Mouse (Mus musculus): Measurements from ENCODE around the gene Eml6. TPM values are rescaled to one million over a fixed set of nuclear protein-coding genes. Genes with fewer than 3 reads are reported as not detected.

Eml6 gene
- 0.91 and 1.2 TPM in 2 replicates for polyA plus RNA-seq (2015; fragmentation: Nextera tagmentation; extraction: Ambion mirVana)

DNA sequence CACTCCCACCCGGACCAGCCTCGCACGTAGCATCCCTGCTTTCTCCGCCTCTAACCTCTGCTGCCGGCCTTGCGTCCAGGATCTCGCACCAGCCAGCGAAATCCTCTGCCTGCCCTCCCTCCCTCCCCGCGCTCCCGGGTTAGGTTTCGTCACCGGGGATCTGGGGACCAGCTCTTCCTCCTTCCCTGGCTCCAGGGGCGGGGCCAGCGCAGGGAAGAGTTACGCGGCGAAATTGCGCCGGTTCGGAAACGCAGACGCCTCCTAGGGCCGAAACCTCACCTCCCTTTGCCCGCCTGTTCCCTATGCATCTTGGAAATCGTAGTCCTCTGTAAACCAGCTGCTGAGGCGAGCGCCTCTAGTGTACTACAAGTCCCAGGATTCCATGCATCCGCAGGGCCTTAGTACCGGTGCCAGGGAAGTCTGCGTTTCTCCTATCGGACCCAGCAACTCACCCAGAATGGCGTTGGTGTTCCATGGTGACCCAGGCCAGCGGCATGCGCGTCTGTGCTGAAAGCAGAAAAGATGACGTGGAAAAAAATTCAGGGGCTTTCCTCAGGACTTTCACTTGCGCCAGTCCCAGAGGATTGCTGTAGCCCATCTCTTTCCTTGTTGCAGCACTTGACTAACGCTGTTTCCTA lies at the start of gene Eml6:
TSS of gene Eml6 (minus strand) at position 199 of the 638 bp plus-strand sequence.
- H3K4me1 ChIP-seq: peaks cover 9% of the 10 kb centered on the region
- H3K9ac ChIP-seq: peak within 1 kb of the TSS; percentile 53
- peak within 1 kb of the TSS; percentile 68; the same call in 1 of the 2 replicates for H3K27ac ChIP-seq (replicated peaks)
- H3K4me2 ChIP-seq (replicated peaks): peak within 1 kb of the TSS; percentile 93
- H3K27me3 ChIP-seq: peaks cover 23% of the 10 kb centered on the region
- peak within 1 kb of the TSS; percentile 57 for H3K4me3 ChIP-seq (replicated peaks)
- no peaks in the 10 kb centered on the region for H3K9me3 ChIP-seq (replicated peaks)
- no peaks in the 10 kb centered on the region for H3K36me3 ChIP-seq
- under 1% methylated on average over 39 of the region's 39 CpGs for WGBS
- ATAC-seq (ENCODE audit: insufficient number of reproducible peaks, low FRiP score, low TSS enrichment, low read depth): peak; percentile 98

DNA sequence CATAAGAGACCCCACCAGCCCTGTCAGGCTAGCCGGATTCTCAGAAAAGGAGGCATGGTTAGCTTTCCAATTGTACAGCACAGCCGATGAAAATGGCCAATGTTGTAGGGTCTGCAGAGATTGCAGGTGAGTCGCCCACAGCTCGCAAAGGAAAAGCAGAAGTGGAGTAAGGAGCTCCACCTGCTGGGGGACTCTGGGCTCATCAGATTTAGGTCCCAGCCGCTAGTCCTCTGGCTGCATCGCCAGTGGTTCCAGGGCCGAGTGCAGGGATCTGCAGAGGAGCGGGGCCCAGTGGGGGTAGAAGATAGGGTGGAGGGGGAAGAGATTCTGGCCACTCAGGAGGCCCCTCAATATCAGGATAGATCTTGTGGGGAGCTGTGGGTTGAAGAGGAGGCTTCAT lies 31.5 kb upstream of the Eml6 start:
- Histone ChIP-seq H3K9ac (no peak overlapping the region), H3K27me3 (no peaks in the 10 kb centered on the region), H3K36me3 (no peaks in the 10 kb centered on the region), H3K4me1 (no peaks in the 10 kb centered on the region), H3K4me3 (replicated peaks) (no peak overlapping the region), H3K9me3 (replicated peaks) (no peaks in the 10 kb centered on the region), H3K4me2 (replicated peaks) (no peak overlapping the region), H3K27ac (replicated peaks) (no peak overlapping the region)
- WGBS: 44% methylated on average over 8 of the region's 8 CpGs
- ATAC-seq (ENCODE audit: insufficient number of reproducible peaks, low FRiP score, low TSS enrichment, low read depth): no peak

DNA sequence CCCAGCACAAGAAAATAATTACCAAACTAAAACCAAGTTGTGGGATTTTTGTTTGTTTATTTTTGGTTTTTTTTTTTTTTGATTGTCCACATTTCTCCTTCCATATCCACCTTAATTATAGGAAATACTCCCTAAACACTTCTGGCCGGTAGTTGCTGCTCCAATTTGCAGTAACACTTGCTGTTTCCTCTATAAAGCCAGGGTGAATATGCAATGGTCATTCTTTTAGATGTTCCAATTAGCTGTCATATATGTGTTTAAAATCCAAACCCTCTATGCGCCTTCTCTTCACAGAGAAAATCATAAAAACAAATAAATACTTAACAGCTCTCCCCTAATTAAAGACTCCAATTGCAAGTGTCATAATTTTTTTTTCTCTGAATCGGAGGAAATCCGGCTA lies 689 bp downstream of the Eml6 start:
- no peaks in the 10 kb centered on the region for H3K36me3 ChIP-seq
- no peak overlapping the region for H3K9ac ChIP-seq
- peaks cover 9% of the 10 kb centered on the region for H3K4me1 ChIP-seq

DNA sequence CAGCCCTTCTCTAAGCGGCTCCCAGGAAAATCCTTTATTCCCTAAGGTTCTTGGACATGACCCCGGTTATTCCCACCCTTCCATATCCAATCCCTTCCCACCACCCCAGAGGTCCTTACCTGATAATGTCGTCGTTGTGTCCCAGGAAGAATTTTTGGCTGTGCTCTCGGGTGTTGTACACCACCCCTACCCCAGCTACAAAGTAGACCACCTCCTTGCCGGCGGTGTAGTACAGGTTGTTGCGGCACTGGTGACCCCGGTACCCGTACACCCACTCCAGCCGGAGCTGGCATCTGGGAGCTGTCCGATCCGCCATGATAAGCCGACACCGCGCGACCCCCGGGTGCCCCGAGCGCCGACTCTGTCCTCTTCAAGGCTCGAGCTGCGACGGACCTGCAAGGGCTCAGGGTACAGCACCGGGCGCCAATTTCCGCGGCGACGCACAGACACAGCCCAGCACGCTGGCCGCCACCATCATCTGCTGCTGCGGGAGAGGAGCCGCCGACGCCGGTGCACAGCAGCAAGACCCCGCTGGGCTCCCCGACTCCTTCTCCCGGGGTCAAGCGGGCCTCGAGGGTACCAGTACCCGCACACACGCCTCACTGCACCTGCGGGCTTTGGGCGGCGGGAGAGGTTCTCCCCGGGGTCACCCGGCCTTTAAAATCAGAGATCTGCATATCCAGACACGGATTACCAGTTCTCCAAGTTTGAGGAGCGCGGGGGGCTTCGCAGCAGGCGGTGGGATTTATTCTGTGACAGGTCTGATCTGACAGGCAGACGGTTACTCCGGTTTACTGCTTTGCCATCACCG lies 1.4 kb downstream of the Eml6 start:
- no peaks in the 10 kb centered on the region for H3K36me3 ChIP-seq
- under 1% methylated on average over 57 of the region's 57 CpGs for WGBS
- H3K4me3 ChIP-seq (replicated peaks): peak overlapping the region; percentile 57
- peaks cover 23% of the 10 kb centered on the region for H3K27me3 ChIP-seq
- H3K4me2 ChIP-seq (replicated peaks): peak overlapping the region; percentile 93
- H3K4me1 ChIP-seq: peaks cover 9% of the 10 kb centered on the region
- ATAC-seq (ENCODE audit: insufficient number of reproducible peaks, low FRiP score, low TSS enrichment, low read depth): no peak
- 0 out of 2 replicates have a peak overlapping the region, but pooled peaks have one; percentile 23 for H3K9ac ChIP-seq
- H3K9me3 ChIP-seq (replicated peaks): no peaks in the 10 kb centered on the region
- no peak overlapping the region for H3K27ac ChIP-seq (replicated peaks)

More for the DNA sequence above, 689 bp downstream of the Eml6 start:
- Histone ChIP-seq H3K4me2 (replicated peaks) (peak overlapping the region; percentile 93), H3K27me3 (peaks cover 23% of the 10 kb centered on the region), H3K27ac (replicated peaks) (no peak overlapping the region), H3K9me3 (replicated peaks) (no peaks in the 10 kb centered on the region), H3K4me3 (replicated peaks) (peak overlapping the region; percentile 57)
- no peak for ATAC-seq (ENCODE audit: insufficient number of reproducible peaks, low FRiP score, low TSS enrichment, low read depth)
- WGBS: 4% methylated on average over 4 of the region's 4 CpGs

DNA sequence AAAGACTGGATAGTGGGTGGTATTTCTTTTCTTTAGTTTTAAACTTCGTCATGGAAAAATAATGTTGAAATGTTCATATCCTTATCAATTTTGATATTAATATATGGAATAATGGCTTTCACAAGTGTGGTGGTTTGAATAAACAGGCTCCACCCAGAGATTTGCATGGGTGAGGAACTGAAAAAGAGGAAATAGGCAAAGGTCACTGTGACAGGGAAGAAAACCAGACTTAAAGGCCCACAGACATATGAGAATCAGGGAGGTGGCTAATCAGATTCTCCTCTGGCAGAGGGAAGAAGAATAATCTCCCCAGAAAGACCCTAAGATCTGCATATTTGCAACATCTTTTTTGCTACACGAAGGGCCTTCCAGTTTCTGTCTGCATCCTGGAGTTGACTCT lies 39.6 kb downstream of the Eml6 start:
- H3K9ac ChIP-seq: no peak overlapping the region
- H3K36me3 ChIP-seq: no peaks in the 10 kb centered on the region
- no peaks in the 10 kb centered on the region for H3K4me1 ChIP-seq
- H3K27ac ChIP-seq (replicated peaks): no peak overlapping the region
- H3K4me3 ChIP-seq (replicated peaks): no peak overlapping the region
- 61% methylated on average over 2 of the region's 2 CpGs for WGBS
- no peak overlapping the region for H3K4me2 ChIP-seq (replicated peaks)
- H3K27me3 ChIP-seq: no peaks in the 10 kb centered on the region
- ATAC-seq (ENCODE audit: insufficient number of reproducible peaks, low FRiP score, low TSS enrichment, low read depth): no peak
- no peaks in the 10 kb centered on the region for H3K9me3 ChIP-seq (replicated peaks)

DNA sequence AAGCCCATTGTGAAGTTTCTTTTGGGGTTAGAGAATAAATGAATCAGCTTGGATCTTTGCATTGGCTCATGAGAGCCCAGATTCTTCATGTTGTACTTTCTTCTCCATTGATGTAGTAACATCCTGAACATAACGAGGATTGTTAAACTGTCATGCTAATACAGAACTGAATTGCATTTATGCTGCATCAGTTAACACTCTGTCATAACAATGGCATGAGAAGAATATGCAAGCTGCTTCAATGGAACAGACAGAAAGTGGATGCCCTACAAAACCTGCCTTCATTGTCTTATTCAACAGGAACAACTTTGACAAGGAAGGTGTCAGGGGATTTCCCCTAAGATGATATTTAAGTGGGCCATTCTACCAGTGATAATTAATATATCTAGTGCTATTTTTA lies 57.0 kb downstream of the Eml6 start:
- H3K27me3 ChIP-seq: no peaks in the 10 kb centered on the region
- no peak overlapping the region for H3K27ac ChIP-seq (replicated peaks)
- no peaks in the 10 kb centered on the region for H3K9me3 ChIP-seq (replicated peaks)
- H3K4me1 ChIP-seq: no peaks in the 10 kb centered on the region
- WGBS: 80% methylated on average over 1 of the region's 1 CpGs
- no peak overlapping the region for H3K4me2 ChIP-seq (replicated peaks)
- no peaks in the 10 kb centered on the region for H3K36me3 ChIP-seq
- no peak for ATAC-seq (ENCODE audit: insufficient number of reproducible peaks, low FRiP score, low TSS enrichment, low read depth)
- no peak overlapping the region for H3K9ac ChIP-seq
- H3K4me3 ChIP-seq (replicated peaks): no peak overlapping the region

DNA sequence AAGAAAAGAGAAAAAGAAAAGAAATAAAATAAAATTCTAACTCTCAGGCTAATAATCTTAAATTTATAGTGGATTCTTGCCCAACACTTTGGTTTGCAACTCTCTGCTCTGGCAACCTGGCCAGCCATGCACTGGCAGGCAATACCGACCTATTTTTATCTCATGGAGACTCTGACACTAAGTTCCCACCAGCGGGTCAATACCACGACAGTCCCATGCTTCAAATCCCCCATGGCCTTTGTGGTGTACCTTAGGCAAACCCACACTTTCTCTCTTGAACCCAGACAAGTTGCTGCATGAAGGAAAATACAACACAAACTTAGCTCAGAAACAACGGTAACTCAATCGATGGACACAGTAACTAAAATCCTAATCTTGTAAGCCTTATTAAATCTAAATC lies 66.5 kb downstream of the Eml6 start:
- H3K4me2 ChIP-seq (replicated peaks): no peak overlapping the region
- H3K4me3 ChIP-seq (replicated peaks): no peak overlapping the region
- no peak overlapping the region for H3K9ac ChIP-seq
- 89% methylated on average over 5 of the region's 5 CpGs for WGBS
- H3K9me3 ChIP-seq (replicated peaks): no peaks in the 10 kb centered on the region
- H3K27me3 ChIP-seq: no peaks in the 10 kb centered on the region
- no peaks in the 10 kb centered on the region for H3K36me3 ChIP-seq
- no peak for ATAC-seq (ENCODE audit: insufficient number of reproducible peaks, low FRiP score, low TSS enrichment, low read depth)
- H3K4me1 ChIP-seq: no peaks in the 10 kb centered on the region
- no peak overlapping the region for H3K27ac ChIP-seq (replicated peaks)

DNA sequence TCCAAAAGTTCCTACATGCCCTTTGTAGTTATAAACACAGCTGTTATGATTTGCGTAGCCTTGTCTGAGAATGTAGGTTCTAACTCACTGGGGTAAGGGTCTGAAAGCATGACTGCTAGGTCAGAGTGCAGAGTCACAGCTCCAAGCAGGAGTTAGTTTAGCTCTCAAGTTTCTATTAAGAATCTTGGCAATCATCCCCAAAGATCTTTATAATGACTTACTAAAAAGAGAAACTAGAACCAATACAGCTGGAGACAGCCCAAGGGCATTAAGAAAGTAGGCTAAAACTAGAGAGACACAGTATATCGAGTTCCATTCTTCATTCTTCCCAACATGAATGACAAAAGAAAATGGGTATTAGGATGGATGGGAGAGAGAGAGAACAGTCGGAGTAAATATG lies 81.2 kb downstream of the Eml6 start:
- H3K4me2 ChIP-seq (replicated peaks): no peak overlapping the region
- H3K4me1 ChIP-seq: no peaks in the 10 kb centered on the region
- no peak overlapping the region for H3K27ac ChIP-seq (replicated peaks)
- no peaks in the 10 kb centered on the region for H3K36me3 ChIP-seq
- 48% methylated on average over 3 of the region's 3 CpGs for WGBS
- H3K27me3 ChIP-seq: no peaks in the 10 kb centered on the region
- H3K4me3 ChIP-seq (replicated peaks): no peak overlapping the region
- H3K9me3 ChIP-seq (replicated peaks): no peaks in the 10 kb centered on the region
- no peak for ATAC-seq (ENCODE audit: insufficient number of reproducible peaks, low FRiP score, low TSS enrichment, low read depth)
- H3K9ac ChIP-seq: no peak overlapping the region

DNA sequence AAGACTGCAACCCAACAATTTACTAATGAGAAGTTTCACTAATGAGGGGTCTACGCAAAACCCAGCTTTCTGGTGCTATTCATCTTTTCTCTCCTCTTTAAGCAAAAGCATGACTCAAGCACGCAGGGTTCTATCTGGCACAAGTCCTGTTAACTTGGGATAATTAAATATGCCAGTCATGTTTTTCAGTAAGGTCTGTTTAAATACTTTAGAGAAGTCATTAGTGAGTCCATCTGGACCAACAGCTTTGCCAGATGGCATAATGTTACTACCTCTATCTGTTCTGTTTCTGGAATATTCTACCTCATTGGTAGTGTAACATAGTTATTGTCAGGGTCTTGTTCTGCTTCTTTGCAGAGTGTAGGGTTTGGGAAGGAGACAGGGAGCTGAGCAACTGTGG lies 101.5 kb downstream of the Eml6 start:
- Histone ChIP-seq H3K4me2 (replicated peaks) (no peak overlapping the region), H3K27me3 (no peaks in the 10 kb centered on the region), H3K36me3 (no peaks in the 10 kb centered on the region), H3K4me1 (no peaks in the 10 kb centered on the region), H3K9me3 (replicated peaks) (no peaks in the 10 kb centered on the region), H3K9ac (no peak overlapping the region), H3K27ac (replicated peaks) (no peak overlapping the region), H3K4me3 (replicated peaks) (no peak overlapping the region)
- WGBS: 71% methylated on average over 2 of the region's 2 CpGs
- no peak for ATAC-seq (ENCODE audit: insufficient number of reproducible peaks, low FRiP score, low TSS enrichment, low read depth)

DNA sequence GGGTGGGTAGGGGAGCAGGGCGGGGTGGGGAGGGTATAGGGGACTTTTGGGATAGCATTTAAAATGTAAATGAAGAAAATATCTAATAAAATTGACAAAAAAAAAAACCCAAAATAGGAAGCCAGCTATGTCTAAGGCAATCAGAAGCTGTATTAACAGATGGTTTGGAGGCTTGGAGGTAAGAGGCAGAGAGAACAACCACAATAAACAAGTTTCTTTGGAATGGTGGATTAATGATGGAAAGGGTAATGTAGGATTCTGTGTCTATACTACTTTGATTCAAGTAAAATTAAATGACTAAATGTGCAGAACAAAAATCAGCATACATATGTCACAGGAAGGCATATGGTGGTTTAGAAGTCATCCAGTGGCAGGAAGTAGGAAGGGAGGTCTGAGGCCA lies 102.0 kb downstream of the Eml6 start:
- 77% methylated on average over 1 of the region's 1 CpGs for WGBS
- ATAC-seq (ENCODE audit: insufficient number of reproducible peaks, low FRiP score, low TSS enrichment, low read depth): no peak
- H3K4me1 ChIP-seq: no peaks in the 10 kb centered on the region
- H3K9ac ChIP-seq: no peak overlapping the region
- H3K27ac ChIP-seq (replicated peaks): no peak overlapping the region
- no peak overlapping the region for H3K4me3 ChIP-seq (replicated peaks)
- no peaks in the 10 kb centered on the region for H3K27me3 ChIP-seq
- H3K4me2 ChIP-seq (replicated peaks): no peak overlapping the region
- H3K36me3 ChIP-seq: no peaks in the 10 kb centered on the region
- no peaks in the 10 kb centered on the region for H3K9me3 ChIP-seq (replicated peaks)

DNA sequence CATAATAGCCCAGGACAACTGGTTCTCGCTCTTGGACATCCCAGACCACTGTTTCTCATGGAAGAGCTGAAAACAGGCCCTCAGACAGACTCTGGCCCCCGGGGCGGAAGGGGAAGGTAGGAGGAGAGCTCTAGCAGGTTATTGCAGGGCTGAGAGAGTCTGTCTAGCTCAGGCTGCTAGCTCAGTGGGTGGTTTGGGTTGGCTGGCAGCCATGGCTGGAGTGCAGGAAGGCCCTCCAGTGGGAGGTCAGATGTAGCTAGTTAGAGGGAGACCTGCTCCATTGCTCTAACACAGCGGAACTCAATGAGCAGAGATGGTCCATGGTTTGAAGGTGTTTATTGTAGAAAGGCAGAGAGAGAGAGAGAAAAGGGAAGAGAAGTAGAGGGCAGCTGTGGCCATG lies 112.7 kb downstream of the Eml6 start:
- Histone ChIP-seq H3K27me3 (no peaks in the 10 kb centered on the region), H3K4me2 (replicated peaks) (no peak overlapping the region), H3K27ac (replicated peaks) (no peak overlapping the region), H3K9me3 (replicated peaks) (no peaks in the 10 kb centered on the region), H3K4me3 (replicated peaks) (no peak overlapping the region), H3K36me3 (no peaks in the 10 kb centered on the region), H3K9ac (no peak overlapping the region), H3K4me1 (no peaks in the 10 kb centered on the region)
- ATAC-seq (ENCODE audit: insufficient number of reproducible peaks, low FRiP score, low TSS enrichment, low read depth): no peak
- WGBS: 82% methylated on average over 4 of the region's 4 CpGs

All from embryonic facial prominence, embryonic 15.5 days (tissue).